Mouse (Mus musculus): ENCODE results near the gene Tmem236.
A peak's percentile ranks its signal among the peaks of the same experiment; 100 is the strongest.
"Not testable (repeated sequence)": the region's sequence is repeated elsewhere in the genome, so short reads cannot be mapped to it uniquely, and the experiment has no call there.

Tmem236 gene

GRCm38 (mm10) chr2:14198325-14198903 is 24.1 kb downstream of the Tmem236 start:
- not testable (repeated sequence) for DNase-seq

- DNase-seq = no peak
Measured at GRCm38 (mm10) chr2:14199621-14200020, 25.3 kb downstream of the Tmem236 start.

GRCm38 (mm10) chr2:14200879-14201445 is 26.6 kb downstream of the Tmem236 start:
- DNase-seq = not testable (repeated sequence)

GRCm38 (mm10) chr2:14204308-14204707 is 30.0 kb downstream of the Tmem236 start:
- no peak for DNase-seq

- no peak for DNase-seq
Measured at GRCm38 (mm10) chr2:14206798-14207197, 32.5 kb downstream of the Tmem236 start.

- no peak for DNase-seq
Measured at GRCm38 (mm10) chr2:14210731-14211130, 36.4 kb downstream of the Tmem236 start.

GRCm38 (mm10) chr2:14211606-14212005 is 37.3 kb downstream of the Tmem236 start:
- DNase-seq = no peak

GRCm38 (mm10) chr2:14214764-14215163 is 40.4 kb downstream of the Tmem236 start:
- no peak for DNase-seq

GRCm38 (mm10) chr2:14216653-14217052 is 42.3 kb downstream of the Tmem236 start:
- no peak for DNase-seq

- no peak for DNase-seq
Measured at GRCm38 (mm10) chr2:14218126-14218525, 43.8 kb downstream of the Tmem236 start.

GRCm38 (mm10) chr2:14224387-14224786 is 50.1 kb downstream of the Tmem236 start:
- DNase-seq = no peak

GRCm38 (mm10) chr2:14228495-14228894 is 54.2 kb downstream of the Tmem236 start:
- DNase-seq = no peak

- no peak for DNase-seq
Measured at GRCm38 (mm10) chr2:14229149-14229548, 54.8 kb downstream of the Tmem236 start, which contains the start of gene Mrc1. Mrc1 (plus strand) TSS chr2:14229392.

GRCm38 (mm10) chr2:14229979-14230378 is 55.7 kb downstream of the Tmem236 start:
- no peak for DNase-seq

- no peak for DNase-seq
Measured at GRCm38 (mm10) chr2:14232897-14233296, 58.6 kb downstream of the Tmem236 start.

- no peak for DNase-seq
Measured at GRCm38 (mm10) chr2:14233983-14234382, 59.7 kb downstream of the Tmem236 start.

- DNase-seq = peak; percentile 11
Measured at GRCm38 (mm10) chr2:14235319-14235718, 61.0 kb downstream of the Tmem236 start.

GRCm38 (mm10) chr2:14236920-14237319 is 62.6 kb downstream of the Tmem236 start:
- DNase-seq = no peak

- peak; percentile 26 for DNase-seq
Measured at GRCm38 (mm10) chr2:14237723-14238122, 63.4 kb downstream of the Tmem236 start.

- DNase-seq = no peak
Measured at GRCm38 (mm10) chr2:14239151-14239550, 64.8 kb downstream of the Tmem236 start.

GRCm38 (mm10) chr2:14244157-14244556 is 69.8 kb downstream of the Tmem236 start:
- no peak for DNase-seq

- no peak for DNase-seq
Measured at GRCm38 (mm10) chr2:14244668-14245067, 70.3 kb downstream of the Tmem236 start.

- no peak for DNase-seq
Measured at GRCm38 (mm10) chr2:14249839-14250564, 75.7 kb downstream of the Tmem236 start.

- DNase-seq = no peak
Measured at GRCm38 (mm10) chr2:14251938-14252337, 77.6 kb downstream of the Tmem236 start.
